Mouse (Mus musculus) E14TG2a.4 (cell line): ENCODE measurements around the gene Mgp.

Experiments
- CTCF ChIP-seq: conservative IDR thresholded peaks from 2 replicates; pipeline ENCODE4 v1.5.1; 2014; ENCODE audit warnings: low read length
- NANOG ChIP-seq: IDR thresholded peaks from 2 replicates; pipeline ENCODE4 v1.6.1; 2014; ENCODE audit warnings: borderline replicate concordance, low read length, mixed read lengths
- POU5F1 ChIP-seq: IDR thresholded peaks from 2 replicates; pipeline ENCODE4 v1.6.1; 2014; ENCODE audit warnings: low read length, borderline replicate concordance

GRCm38 (mm10) chr6:136854361-136854781, 21.3 kb downstream of the Mgp start:
- TF ChIP-seq CTCF (no peak), NANOG (no peak), POU5F1 (no peak)
